Mouse (Mus musculus) lung, postnatal 14 days (tissue): Measurements from ENCODE around the gene Islr.
A peak's percentile ranks its signal among the peaks of the same experiment; 100 is the strongest.
"Not testable (repeated sequence)": the region's sequence is repeated elsewhere in the genome, so short reads cannot be mapped to it uniquely, and the experiment has no call there.

Experiments used
- DNase-seq: peaks from one replicate; pipeline ENCODE4 v3.0.0; 2021

Gene Islr

GRCm38 (mm10) chr9:58203516-58204447 is at the start of gene Islr, which contains the start of gene Islr2:
Gene Islr (minus strand): TSS chr9:58204306.
Gene Islr2 (minus strand): TSS chr9:58204319.
- peak; percentile 78 for DNase-seq

GRCm38 (mm10) chr9:58253805-58254122 is 49.7 kb upstream of the Islr start:
- DNase-seq: not testable (repeated sequence)

- peak; percentile 96 for DNase-seq
Observed at GRCm38 (mm10) chr9:58253033-58253804, 49.1 kb upstream of the Islr start, which contains the start of gene Stoml1. Gene Stoml1 (plus strand): TSS chr9:58253164.

- DNase-seq: not testable (repeated sequence)
Observed at GRCm38 (mm10) chr9:58250730-58251129, 46.6 kb upstream of the Islr start.

GRCm38 (mm10) chr9:58250322-58250721 is 46.2 kb upstream of the Islr start:
- DNase-seq: no peak

GRCm38 (mm10) chr9:58249592-58250192 is 45.6 kb upstream of the Islr start, which contains the start of gene Pml:
Gene Pml (minus strand): TSS chr9:58249786.
- DNase-seq: peak; percentile 79

- DNase-seq: no peak
Observed at GRCm38 (mm10) chr9:58248746-58249413, 44.8 kb upstream of the Islr start.

GRCm38 (mm10) chr9:58247064-58247759 is 43.1 kb upstream of the Islr start:
- peak; percentile 86 for DNase-seq

GRCm38 (mm10) chr9:58246083-58246591 is 42.0 kb upstream of the Islr start:
- DNase-seq: no peak

- DNase-seq: no peak
Observed at GRCm38 (mm10) chr9:58243696-58244095, 39.6 kb upstream of the Islr start.

GRCm38 (mm10) chr9:58242696-58243095 is 38.6 kb upstream of the Islr start:
- no peak for DNase-seq

GRCm38 (mm10) chr9:58241780-58242485 is 37.8 kb upstream of the Islr start:
- DNase-seq: peak; percentile 66

- no peak for DNase-seq
Observed at GRCm38 (mm10) chr9:58234502-58235015, 30.5 kb upstream of the Islr start.

GRCm38 (mm10) chr9:58232374-58232773 is 28.3 kb upstream of the Islr start:
- DNase-seq: peak; percentile 14

- no peak for DNase-seq
Observed at GRCm38 (mm10) chr9:58231746-58232145, 27.6 kb upstream of the Islr start.

- DNase-seq: no peak
Observed at GRCm38 (mm10) chr9:58228777-58229466, 24.8 kb upstream of the Islr start.

- DNase-seq: peak; percentile 75
Observed at GRCm38 (mm10) chr9:58225915-58226913, 22.1 kb upstream of the Islr start.

GRCm38 (mm10) chr9:58224356-58224755 is 20.2 kb upstream of the Islr start:
- DNase-seq: no peak
